Mouse (Mus musculus) thymus, postnatal 10 days (tissue): Measurements from ENCODE around the gene Necab3.
A peak's percentile ranks its signal among the peaks of the same experiment; 100 is the strongest.

Experiments used
- DNase-seq, 2 experiments: peaks; one replicate each; pipeline ENCODE4 v3.0.0; 2021; ENCODE audit warnings: low spot score in 2 of 2

The Necab3 gene

GRCm38 (mm10) chr2:154571976-154572375, 13.3 kb upstream of the Necab3 start:
- no peak for DNase-seq

GRCm38 (mm10) chr2:154571266-154571665, 12.6 kb upstream of the Necab3 start:
- DNase-seq: no peak

- no peak for DNase-seq
Observed at GRCm38 (mm10) chr2:154570666-154571065, 12.0 kb upstream of the Necab3 start.

GRCm38 (mm10) chr2:154569836-154570286, 11.2 kb upstream of the Necab3 start, which contains the start of gene E2f1:
Gene E2f1, minus strand, starts transcription at chr2:154569892.
- peak; percentile 94 to 96 for DNase-seq

- peak; percentile 49 to 60 for DNase-seq
Observed at GRCm38 (mm10) chr2:154569071-154569748, 10.5 kb upstream of the Necab3 start.

- no peak for DNase-seq
Observed at GRCm38 (mm10) chr2:154568329-154569070, 9.8 kb upstream of the Necab3 start.

- DNase-seq: no peak
Observed at GRCm38 (mm10) chr2:154567766-154568165, 9.1 kb upstream of the Necab3 start.

GRCm38 (mm10) chr2:154566641-154567040, 8.0 kb upstream of the Necab3 start:
- no peak for DNase-seq

GRCm38 (mm10) chr2:154565562-154565961, 6.9 kb upstream of the Necab3 start:
- no peak for DNase-seq

- DNase-seq: no peak
Observed at GRCm38 (mm10) chr2:154563612-154564170, 5.0 kb upstream of the Necab3 start.

GRCm38 (mm10) chr2:154557184-154557832, 1.4 kb downstream of the Necab3 start:
- no peak for DNase-seq

GRCm38 (mm10) chr2:154555235-154555634, 3.5 kb downstream of the Necab3 start:
- no peak for DNase-seq

GRCm38 (mm10) chr2:154552424-154552907, 6.2 kb downstream of the Necab3 start:
- peak; percentile 55 to 76 for DNase-seq

GRCm38 (mm10) chr2:154551927-154552326, 6.8 kb downstream of the Necab3 start:
- no peak for DNase-seq

- DNase-seq: no peak
Observed at GRCm38 (mm10) chr2:154551476-154551875, 7.2 kb downstream of the Necab3 start, which contains the start of gene Actl10. Gene Actl10, plus strand, starts transcription at chr2:154551776.

- no peak for DNase-seq
Observed at GRCm38 (mm10) chr2:154550937-154551336, 7.8 kb downstream of the Necab3 start.

GRCm38 (mm10) chr2:154549886-154550189, 8.9 kb downstream of the Necab3 start:
- no peak for DNase-seq

- DNase-seq: peak; percentile 59 to 66
Observed at GRCm38 (mm10) chr2:154549127-154549885, 9.4 kb downstream of the Necab3 start.

- no peak for DNase-seq
Observed at GRCm38 (mm10) chr2:154548688-154549087, 10.0 kb downstream of the Necab3 start.

GRCm38 (mm10) chr2:154546711-154547110, 12.0 kb downstream of the Necab3 start, which contains the start of gene 1700003F12Rik:
Gene 1700003F12Rik, plus strand, starts transcription at chr2:154547085.
- DNase-seq: no peak
